Mouse (Mus musculus) brown adipose tissue, adult 24 weeks (tissue): ENCODE data around the gene Asic4. TPM values are rescaled to one million over a fixed set of nuclear protein-coding genes. Genes with fewer than 3 reads are reported as not detected.
A peak's percentile ranks its signal among the peaks of the same experiment; 100 is the strongest.

ENCODE experiments used
- H3K27ac ChIP-seq: fragments of 200-500 bp; replicated peaks from 2 replicates; pipeline ENCODE4 v1.5.1; 2012; ENCODE audit warnings: low read depth, mild to moderate bottlenecking, low read length
- H3K4me1 ChIP-seq: fragments of 200-500 bp; 2 replicates; pipeline ENCODE4 v1.6.1; 2012; ENCODE audit warnings: low read length, mixed read lengths; ENCODE audit not compliant: control insufficient read depth, insufficient read depth, insufficient read length
- H3K4me3 ChIP-seq: fragments of 200-500 bp; 2 replicates; pipeline ENCODE4 v1.5.1; 2012; ENCODE audit warnings: low read depth, mild to moderate bottlenecking, low read length, moderate library complexity; ENCODE audit not compliant: insufficient read depth
- polyA plus RNA-seq: library from polyadenylated mRNA; stranded (reverse); fragments of >200 nt; gene quantifications from 2 replicates; pipeline ENCODE4 v1.2.4, GENCODE M21; 2012; ENCODE audit not compliant: missing spikeins, insufficient read depth, insufficient read length

Asic4 gene
- polyA plus RNA-seq, 1 experiment: not detected

- Histone ChIP-seq H3K4me3 (no peak overlapping the region), H3K27ac (no peak overlapping the region), H3K4me1 (no peaks in the 10 kb centered on the region; the same call in 1 of the 2 replicates)
Measured at GRCm38 (mm10) chr1:75477264-75477965, 27.2 kb downstream of the Asic4 start.

DNA sequence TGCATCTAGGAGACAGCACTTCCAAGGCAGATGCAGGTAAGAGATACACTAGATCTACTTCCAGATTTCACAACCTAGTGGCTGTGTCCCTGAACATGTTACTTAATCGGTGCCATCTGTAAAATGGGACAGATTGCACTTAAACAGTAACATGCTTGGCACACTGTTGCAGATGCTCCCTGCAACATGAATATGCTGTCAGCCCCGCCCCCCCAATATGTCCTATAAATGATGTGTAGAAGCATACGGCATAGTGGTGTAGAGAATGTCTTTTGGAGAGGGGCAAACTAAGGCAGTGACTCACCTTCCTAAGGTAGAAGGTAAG, 27.7 kb downstream of the Asic4 start:
- Histone ChIP-seq H3K4me3 (no peak overlapping the region), H3K27ac (no peak overlapping the region), H3K4me1 (no peaks in the 10 kb centered on the region; the same call in 1 of the 2 replicates)

- H3K4me3 ChIP-seq: peak overlapping the region; percentile 67
- no peaks in the 10 kb centered on the region; the same call in 1 of the 2 replicates for H3K4me1 ChIP-seq
- H3K27ac ChIP-seq: no peak overlapping the region
Measured at GRCm38 (mm10) chr1:75478497-75478896, 28.3 kb downstream of the Asic4 start.

DNA sequence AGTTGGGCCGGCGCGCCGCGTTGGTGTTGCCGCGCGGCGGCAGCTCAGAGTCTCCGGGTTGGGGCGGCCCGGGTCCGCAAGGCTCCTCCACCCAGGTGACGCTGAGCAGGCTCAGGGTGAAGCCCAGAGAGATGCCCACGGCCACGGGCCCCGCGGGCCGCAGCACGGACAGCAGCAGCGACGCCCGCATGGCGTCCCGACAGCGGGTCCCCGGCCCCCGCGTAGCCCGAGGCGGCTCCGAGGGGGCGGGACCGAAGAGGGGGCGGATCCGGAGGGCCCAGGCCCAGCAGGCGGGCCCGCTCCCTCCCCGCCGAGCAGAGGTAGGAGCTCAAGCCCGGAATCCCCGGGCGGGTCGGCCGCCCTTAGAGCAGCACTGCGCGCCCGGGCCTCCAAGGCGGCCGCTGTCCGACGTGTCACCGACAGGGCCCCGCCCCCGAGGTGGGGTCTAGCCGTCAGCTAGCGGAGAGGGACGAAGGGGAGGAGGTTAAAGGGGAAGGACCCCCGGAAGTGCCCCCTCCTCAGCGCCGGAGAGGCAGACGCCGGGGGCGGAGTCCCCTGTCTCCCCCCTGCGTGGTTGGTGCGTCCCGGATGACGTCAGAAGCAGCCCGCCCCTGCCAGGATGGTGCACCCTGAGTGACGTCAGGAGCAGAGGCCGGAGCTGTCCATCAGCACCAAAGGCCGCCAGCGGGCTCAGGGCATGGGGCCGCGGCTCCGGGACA, 28.8 kb downstream of the Asic4 start, which contains the start of the genes Chpf and Tmem198:
Gene Chpf (minus strand): TSS at position 392 of the 719 bp plus-strand sequence.
Gene Tmem198 (plus strand): TSS at position 617 of the 719 bp plus-strand sequence.
- H3K4me3 ChIP-seq: peak within 1 kb of the TSS; percentile 67
- H3K27ac ChIP-seq: no peak within 1 kb of the TSS
- no peaks in the 10 kb centered on the region; the same call in 1 of the 2 replicates for H3K4me1 ChIP-seq

DNA sequence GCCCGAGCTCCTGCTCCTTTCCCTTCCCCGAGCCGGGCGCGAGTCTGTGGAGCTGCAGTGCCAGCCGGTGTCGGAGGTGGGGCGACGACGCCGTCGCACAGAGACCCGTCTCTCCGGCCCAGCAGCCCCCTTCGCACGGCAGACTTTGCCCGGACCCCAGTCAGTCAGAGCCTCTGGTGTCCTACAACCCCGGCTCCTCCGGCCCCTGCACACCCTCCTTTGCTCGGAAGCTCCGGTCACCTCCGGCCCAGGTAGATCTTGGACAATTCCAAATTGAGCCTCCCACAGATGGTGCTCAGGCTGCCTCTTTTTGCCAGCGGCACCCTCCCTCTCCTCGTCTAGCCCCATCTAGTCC, 29.4 kb downstream of the Asic4 start:
- Histone ChIP-seq H3K4me3 (peak overlapping the region; percentile 67), H3K27ac (no peak overlapping the region), H3K4me1 (no peaks in the 10 kb centered on the region; the same call in 1 of the 2 replicates)

DNA sequence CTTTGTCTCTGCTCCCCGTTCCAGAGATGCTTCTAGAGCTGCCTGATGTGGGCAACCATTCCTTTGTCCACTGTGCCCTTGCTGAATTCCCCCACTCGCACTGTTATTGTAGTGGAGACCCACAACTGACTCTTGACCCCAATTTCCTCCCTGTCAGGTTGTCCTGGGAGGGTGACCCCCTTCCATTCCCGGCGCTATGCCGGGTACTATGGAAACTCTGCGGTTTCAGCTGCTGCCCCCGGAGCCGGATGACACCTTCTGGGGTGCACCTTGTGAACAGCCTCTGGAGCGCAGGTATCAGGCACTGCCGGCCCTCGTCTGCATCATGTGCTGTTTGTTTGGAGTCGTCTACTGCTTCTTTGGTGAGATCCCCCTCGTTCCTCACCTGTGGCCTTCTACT, 29.8 kb downstream of the Asic4 start:
- no peak overlapping the region for H3K27ac ChIP-seq
- no peak overlapping the region for H3K4me3 ChIP-seq
- no peaks in the 10 kb centered on the region; the same call in 1 of the 2 replicates for H3K4me1 ChIP-seq

- Histone ChIP-seq H3K4me3 (no peak overlapping the region), H3K27ac (no peak overlapping the region), H3K4me1 (no peaks in the 10 kb centered on the region; the same call in 1 of the 2 replicates)
Measured at GRCm38 (mm10) chr1:75480735-75481134, 30.5 kb downstream of the Asic4 start.

DNA sequence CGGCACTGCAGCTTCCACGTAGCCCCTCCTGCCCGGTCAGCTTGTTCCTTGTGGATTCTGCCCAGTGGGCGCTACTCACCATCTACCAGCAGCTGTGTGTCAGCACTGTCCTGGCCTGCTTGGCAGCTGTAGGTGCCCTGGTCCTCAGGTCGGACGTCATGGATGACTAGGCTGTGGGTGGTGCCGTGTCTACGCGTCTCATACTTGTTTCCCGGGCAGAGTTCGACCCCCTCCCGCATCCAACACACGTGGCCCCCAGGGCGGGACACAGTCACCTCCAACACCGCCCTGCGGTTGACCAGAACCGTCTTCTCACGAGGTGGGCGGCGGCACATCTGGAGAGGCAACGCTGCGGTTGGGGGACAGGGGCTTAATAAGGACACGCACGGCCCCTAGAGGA, 36.3 kb downstream of the Asic4 start:
- H3K4me1 ChIP-seq: no peaks in the 10 kb centered on the region
- H3K4me3 ChIP-seq: no peak overlapping the region

GRCm38 (mm10) chr1:75487040-75487404, 36.8 kb downstream of the Asic4 start:
- no peak overlapping the region for H3K27ac ChIP-seq
- H3K4me1 ChIP-seq: no peaks in the 10 kb centered on the region
- peak overlapping the region; percentile 60 for H3K4me3 ChIP-seq

More for the DNA sequence above, 36.3 kb downstream of the Asic4 start:
- no peak overlapping the region for H3K27ac ChIP-seq

- H3K4me1 ChIP-seq: no peaks in the 10 kb centered on the region
- H3K27ac ChIP-seq: no peak overlapping the region
- H3K4me3 ChIP-seq: peak overlapping the region; percentile 60
Measured at GRCm38 (mm10) chr1:75487405-75488161, 37.3 kb downstream of the Asic4 start.

DNA sequence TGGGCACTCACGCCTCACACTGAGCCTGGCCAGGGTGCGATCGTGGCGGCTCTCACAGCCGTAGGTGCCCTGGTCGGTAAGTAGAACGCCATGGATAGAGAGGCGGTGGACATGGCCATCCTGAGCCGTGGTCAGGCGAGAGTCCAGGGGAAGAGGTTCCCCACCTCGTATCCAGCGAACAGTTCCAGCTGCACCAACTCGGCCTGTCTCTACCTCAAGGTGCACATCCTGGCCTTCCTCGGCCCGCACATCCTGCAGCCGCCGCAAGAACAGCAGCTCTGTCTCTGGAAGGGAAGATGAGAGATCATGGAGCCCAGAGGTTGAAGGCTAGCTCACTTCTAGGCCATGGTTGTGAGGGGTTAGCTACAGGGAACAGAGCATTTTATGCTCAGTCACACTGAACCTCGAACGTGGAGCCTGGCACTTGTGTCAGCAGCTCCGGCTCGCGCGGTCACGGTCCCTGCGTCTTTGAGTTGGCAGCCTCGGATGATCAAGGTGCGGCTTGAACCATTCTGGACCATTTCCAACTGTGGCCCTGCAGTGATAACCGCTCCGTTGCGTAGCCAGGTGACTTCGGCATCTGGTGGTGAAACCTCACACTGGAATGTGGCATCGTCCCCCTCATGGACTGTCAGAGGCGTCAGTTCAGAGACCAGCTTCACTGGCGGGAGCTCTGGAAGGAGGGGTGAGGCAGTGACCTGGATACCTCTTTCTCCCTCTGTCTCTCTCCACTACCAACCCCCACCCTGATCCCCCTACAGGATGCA, 40.7 kb downstream of the Asic4 start:
- no peak overlapping the region for H3K4me3 ChIP-seq
- H3K4me1 ChIP-seq: no peaks in the 10 kb centered on the region
- H3K27ac ChIP-seq: no peak overlapping the region

GRCm38 (mm10) chr1:75492579-75493170, 42.4 kb downstream of the Asic4 start:
- Histone ChIP-seq H3K4me3 (no peak overlapping the region), H3K27ac (no peak overlapping the region), H3K4me1 (no peaks in the 10 kb centered on the region)

GRCm38 (mm10) chr1:75494878-75495548, 44.8 kb downstream of the Asic4 start:
- H3K27ac ChIP-seq: no peak overlapping the region
- H3K4me1 ChIP-seq: no peaks in the 10 kb centered on the region
- H3K4me3 ChIP-seq: no peak overlapping the region

DNA sequence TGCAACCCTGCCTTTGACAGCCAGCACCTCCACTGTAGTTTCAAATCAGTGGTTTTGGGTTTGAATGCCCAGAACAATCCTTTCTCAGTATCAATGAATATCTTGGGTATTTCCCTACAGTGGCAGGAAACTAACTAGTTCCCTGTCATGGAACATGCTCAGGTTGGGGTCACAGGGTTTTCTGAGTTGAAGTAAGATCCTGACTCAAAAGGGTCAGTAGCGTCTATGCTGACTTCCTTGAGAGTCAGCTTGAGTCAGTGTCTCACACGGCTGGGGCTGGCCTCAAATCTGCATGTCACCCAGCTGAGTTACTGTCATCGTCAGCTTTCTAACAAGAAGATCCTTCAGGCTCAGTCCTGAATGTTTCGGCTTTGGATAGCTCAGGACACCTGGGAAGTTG, 48.7 kb downstream of the Asic4 start:
- H3K27ac ChIP-seq: no peak overlapping the region
- H3K4me1 ChIP-seq: no peaks in the 10 kb centered on the region
- H3K4me3 ChIP-seq: no peak overlapping the region
